Mouse (Mus musculus): ENCODE data around the gene Npr2.

The Npr2 gene

DNA sequence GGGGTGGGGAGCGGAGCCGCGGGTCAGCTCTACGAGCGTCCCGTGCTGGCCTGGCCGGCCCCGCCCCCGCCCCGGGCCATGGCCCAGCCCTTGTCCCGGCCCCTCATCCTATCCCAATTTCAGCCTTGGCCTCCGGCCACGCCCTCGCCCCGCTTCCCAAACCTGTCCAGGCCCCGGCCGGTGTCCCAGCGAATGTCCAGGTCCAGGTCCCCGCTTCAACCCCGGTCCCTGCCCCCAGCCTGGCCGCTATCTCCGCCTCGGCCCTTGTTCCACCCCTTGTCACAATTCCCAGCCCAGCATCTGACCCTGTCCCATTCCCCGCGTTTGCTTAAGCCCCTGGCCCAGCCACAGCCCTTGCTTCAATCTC lies 37.7 kb downstream of the Npr2 start:
- peak; percentile 69 to 74 for DNase-seq (ENCODE audit: low spot score in 2 of 2)

DNA sequence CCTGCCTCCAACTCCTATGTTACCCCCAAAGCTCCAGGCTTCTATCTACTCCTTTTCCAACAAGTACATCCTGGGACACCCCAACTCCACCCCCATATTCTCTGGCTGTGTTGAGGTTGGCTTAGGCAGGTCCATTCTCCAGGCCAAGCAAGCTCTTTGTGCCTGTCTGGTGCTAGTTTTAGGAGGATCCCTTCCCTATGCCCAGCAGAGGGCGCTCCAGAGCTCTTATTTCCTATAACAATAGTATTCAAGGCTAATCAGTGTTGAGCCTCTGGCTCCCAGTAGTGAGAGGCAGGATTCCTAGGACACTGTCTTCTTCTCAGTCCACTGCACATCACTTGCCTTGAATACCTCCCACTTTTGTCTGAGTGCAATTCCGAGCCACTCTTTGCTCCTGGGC lies 40.3 kb downstream of the Npr2 start:
- peak; percentile 86 to 93 for DNase-seq (ENCODE audit: low spot score in 2 of 2)

DNA sequence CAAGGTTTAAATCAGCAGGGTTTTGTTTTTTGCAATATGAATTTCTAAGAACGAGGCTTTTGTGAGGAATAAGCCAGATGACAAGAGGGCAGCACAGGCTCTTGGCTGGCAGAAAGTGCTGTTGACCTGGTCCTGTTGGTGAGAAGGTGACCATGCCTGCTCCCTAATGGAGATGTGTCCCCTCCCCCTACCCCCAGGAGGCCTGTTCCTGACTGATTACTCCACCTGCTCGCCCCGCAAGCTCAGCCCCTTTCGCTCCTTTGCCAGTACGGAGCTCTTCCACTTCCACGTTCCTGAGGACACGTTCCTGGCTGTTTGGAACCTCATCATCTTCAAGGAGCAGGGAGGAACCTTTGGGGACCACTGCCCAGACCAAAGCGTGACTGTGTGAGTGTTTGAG lies 42.0 kb downstream of the Npr2 start:
- no peak for DNase-seq (ENCODE audit: low spot score in 2 of 2)

DNA sequence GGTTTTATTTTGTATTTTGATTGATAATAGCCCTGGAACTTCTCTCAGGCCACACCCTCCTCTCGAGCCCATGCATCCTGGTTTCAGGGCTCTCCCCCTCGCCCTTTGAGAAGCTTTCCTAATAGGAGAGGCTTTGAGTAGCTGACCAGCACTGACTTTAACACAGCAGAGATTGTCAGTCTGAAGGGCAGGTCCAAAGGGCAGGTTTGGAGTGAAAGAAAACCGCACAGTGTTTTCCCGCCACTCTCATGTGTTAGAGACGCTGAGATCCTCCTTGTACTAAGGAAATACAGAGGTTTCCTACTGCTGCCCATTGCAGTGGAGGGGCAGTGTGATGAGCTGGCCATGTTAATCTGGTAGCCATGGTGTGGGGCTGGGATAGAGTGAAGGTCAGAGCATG lies 43.2 kb downstream of the Npr2 start:
- DNase-seq (ENCODE audit: low spot score in 2 of 2): no peak

DNA sequence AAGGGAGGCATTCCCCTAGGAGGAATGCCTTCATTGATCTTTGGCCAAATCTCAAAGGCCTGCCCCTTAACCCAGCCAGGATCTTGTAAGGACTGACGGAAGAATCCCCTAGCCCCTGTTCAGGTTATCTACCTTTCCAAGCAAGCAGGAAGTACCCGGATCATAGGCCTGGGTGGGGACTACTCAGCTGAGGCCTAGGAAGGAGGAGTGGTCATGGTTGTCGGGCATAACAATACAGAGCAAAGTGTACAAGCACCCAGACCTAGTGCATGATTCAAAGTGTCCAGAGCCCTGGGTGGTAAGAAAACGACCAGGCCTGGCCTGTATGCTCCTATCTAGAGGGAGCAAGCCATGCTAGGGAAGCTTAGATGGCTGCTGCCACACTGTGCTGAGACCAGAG lies 43.9 kb downstream of the Npr2 start:
- DNase-seq (ENCODE audit: low spot score in 2 of 2): no peak

DNA sequence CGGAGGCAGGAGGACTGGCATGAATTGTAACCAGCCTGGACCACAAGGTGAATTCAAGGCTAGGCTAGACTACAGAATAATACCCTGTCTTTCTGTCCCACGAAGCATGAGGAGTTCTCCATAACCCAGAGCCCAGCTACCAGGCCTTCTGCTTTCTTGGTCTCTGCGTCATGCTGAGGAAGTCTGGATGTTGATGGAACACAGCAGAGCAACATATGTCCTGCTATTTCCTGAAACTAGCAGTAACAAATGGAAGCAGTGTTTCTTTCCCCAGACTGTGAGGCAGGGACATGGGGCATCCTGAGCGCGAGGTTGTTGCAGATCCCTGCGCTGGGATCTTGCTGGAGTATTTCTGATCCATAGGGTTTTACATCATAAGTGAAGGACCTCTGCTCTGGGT lies 46.8 kb downstream of the Npr2 start:
- no peak for DNase-seq (ENCODE audit: low spot score in 2 of 2)

DNA sequence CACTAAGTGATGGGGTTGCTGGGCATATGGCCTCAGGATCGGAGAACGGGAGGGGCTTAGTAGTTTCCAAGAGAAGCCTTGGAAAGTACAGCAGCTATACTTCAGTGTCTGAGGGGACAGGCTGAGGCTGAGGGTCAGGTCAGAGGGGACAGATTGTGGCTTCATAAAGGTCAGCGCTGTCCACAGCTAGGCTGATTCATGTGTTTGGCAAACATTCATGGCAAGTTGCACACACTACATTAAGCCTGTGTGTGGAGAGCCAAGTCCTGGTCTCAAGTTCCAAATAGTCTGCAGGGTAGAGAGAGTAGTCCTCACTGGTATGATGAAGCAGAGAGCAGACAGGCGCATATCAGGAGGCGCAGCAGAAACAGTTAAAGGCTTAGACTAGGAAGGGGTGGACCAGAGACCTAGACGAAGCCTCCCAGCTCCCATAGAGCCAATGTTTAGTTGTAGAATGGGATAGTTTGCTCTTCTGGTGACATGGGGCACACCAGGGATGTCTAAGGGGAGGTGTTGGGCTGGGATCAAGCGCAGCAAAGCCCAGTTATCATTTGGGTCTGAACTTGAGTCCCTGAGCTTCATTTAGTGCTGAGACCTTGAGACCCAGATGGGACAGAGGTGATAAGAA lies 47.8 kb downstream of the Npr2 start:
- no peak for DNase-seq (ENCODE audit: low spot score in 2 of 2)

DNA sequence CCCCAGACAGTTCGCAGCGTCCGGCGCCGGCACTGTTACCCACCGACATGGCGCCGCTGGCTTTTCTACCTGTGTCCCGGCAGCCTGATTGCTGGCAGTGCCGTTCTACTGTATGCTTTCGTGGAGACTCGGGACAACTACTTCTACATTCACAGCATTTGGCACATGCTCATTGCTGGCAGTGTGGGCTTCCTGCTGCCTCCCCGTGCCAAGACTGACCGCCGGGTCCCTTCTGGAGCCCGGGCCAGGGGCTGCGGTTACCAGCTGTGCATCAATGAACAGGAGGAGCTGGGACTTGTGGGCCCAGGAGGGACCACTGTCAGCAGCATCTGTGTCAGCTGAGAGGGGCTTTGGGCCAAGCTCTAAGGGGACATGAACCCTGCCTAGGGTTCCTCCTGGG lies 58.3 kb downstream of the Npr2 start:
- peak in 1 of 2 experiments; percentile 57 for DNase-seq (ENCODE audit: low spot score in 2 of 2)

DNA sequence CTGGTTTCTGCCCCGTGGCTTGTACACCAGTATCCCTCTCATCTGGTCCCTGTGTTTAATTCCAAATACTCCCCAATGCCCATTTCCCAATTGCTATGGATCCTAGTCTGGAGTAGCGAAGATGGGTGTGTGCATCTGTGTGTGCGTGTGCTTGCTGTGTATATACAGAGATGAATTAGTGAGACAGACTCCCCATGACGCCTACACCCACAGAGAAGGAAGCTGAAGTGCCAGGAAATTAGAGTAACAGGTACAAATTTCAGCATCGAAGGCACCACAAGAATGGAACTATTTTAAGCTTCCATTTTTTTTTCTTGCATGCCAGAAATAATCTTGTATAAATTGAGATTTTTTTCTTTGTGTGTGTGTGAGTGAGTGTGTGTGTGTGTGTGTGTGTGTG lies 59.3 kb downstream of the Npr2 start:
- DNase-seq (ENCODE audit: low spot score in 2 of 2): peak in 1 of 2 experiments; percentile 16

DNA sequence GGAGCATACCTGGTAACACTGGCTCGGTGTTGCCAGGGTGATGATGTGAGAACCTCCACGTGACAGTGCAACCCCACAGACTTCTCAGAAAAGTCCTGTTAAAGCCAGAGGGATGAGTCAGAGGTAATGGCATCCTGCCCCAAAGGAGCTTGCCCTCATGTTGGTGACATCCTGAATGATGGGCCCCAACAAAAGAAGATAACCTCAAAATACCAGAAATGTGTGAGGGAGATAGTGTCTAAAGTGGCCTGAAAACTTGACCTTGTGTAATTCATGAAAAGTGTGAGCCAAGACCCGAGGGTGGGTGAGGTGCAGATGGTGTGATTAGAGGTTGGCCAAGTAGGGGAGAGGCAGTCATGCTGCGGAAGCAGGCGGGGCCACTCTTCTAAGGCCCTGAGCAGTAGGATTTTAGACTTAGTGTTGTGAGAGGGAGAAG lies 62.1 kb downstream of the Npr2 start:
- no peak for DNase-seq (ENCODE audit: low spot score in 2 of 2)

DNA sequence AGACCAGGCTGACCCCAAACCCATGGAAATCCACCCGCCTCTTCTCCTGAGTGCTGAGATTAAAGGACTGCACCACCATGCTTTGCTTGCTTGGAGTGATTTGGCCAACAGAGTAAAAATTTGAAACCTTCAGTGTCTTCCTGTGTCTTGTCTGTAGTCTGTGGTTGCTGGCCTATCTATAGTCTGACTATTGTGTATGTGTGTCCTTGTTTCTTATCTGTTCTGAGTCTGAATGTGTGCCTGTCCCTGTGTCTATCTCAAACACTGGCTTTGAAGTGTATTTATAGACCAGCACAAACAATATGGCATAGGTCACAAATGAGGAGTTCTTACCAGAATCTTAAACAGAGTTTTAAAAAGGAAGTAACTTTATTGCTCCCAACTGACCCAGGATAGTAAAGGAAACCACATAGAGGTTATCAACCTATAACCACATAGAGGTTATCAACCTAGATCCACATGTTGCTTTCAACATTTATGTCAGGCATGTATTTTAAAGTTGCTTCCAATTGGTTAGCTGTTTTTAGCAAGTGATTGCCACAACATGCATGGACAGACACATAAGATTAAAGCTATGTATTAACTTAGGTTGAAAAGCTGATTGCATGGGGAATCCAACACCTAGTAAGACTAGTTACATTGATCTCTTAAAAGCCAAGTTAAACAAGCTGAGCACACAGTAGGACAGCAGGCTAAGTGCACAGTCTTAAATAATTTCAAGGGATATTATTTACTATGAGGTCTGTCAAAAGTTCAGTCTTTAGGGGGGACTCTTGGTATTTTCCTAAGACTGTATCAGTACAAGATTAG lies 62.9 kb downstream of the Npr2 start:
- DNase-seq (ENCODE audit: low spot score in 2 of 2): no peak

DNA sequence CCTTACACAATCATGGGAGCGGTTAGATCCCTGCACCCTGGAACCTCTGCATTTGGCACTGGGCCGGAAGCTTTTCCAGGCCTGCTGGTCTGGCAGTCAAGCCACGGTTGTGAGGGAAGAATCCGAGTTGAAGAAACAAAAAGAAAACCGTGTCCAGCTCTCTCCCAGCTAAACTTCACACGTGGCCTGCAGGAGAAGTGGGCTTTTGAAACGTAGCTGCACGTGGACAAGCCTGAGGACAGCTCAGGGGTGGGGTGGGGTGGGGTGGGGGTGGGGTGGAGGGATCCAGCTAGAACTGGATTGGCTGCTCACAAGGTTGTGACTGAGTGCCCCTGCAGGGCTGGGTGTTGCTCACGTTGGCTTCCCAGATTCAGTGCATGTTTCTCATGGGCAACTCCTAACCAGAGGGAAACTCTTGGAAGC lies 63.5 kb downstream of the Npr2 start:
- no peak for DNase-seq (ENCODE audit: low spot score in 2 of 2)

DNA sequence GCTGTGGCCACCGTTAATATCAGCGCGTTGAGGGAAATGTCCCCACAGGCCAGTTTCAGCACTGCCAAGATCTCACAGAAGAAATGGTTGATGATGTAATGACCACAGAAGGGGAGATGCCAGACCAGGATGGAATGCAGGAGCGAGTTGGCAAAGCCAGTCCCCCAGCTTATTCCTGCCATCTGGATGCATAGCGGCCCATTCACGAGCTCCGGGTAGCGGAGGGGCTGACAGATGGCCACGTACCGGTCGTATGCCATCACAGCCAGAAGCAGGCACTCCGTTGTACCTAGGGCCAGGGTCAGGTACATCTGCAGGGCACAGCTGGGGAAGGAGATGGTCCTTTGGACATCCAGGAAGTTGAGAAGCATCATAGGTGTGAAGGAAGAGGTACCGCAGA lies 64.8 kb downstream of the Npr2 start:
- no peak for DNase-seq (ENCODE audit: low spot score in 2 of 2)

DNA sequence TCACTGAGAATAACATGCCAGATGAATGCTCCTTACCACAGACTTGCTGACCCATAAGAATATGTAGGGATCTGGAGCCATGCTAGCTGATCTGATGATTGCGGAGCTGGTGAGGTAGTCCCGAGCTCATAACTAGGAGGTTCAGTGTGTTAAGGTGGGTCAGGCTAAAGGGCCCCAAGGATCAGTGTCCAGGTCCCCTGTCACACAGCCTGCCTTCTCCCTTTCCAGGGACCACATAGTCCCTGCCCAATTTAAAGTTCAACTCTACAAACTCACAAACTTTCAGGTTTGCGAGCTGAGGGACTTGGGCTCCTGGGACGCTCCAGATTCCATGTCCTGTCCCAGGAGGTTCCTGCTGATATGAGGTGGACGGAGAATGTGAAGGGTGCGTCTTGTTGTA lies 69.0 kb downstream of the Npr2 start, which contains the start of gene Olfr70:
Olfr70 (minus strand) TSS at position 101 of the 400 bp plus-strand sequence.
- DNase-seq (ENCODE audit: low spot score in 2 of 2): no peak
